Mouse (Mus musculus) G1E-ER4 (cell line): ENCODE results near the gene Dhrs2. TPM values are rescaled to one million over a fixed set of nuclear protein-coding genes. Genes with fewer than 3 reads are reported as not detected.

ENCODE experiments used
- GATA1 ChIP-seq: IDR thresholded peaks from one replicate; pipeline ENCODE4 v1.8.0; 2012; ENCODE audit warnings: low read length, inconsistent platforms
- polyA plus RNA-seq: library from polyadenylated mRNA; stranded (reverse); fragments of >175 nt; gene quantifications from 2 replicates; pipeline ENCODE4 v1.2.3, GENCODE M21; 2012

Gene Dhrs2
- polyA plus RNA-seq, 1 experiment = not detected

GRCm38 (mm10) chr14:55223172-55223571 is 1.4 kb downstream of the Dhrs2 start:
- TF ChIP-seq GATA1 = no peak

- TF ChIP-seq GATA1 = no peak
These were observed 12.8 kb downstream of the Dhrs2 start for GRCm38 (mm10) chr14:55234639-55235038.

- no peak for TF ChIP-seq GATA1
These were observed 14.9 kb downstream of the Dhrs2 start for GRCm38 (mm10) chr14:55236685-55237084.

GRCm38 (mm10) chr14:55242664-55243063 is 20.9 kb downstream of the Dhrs2 start:
- no peak for TF ChIP-seq GATA1

- TF ChIP-seq GATA1 = no peak
These were observed 25.4 kb downstream of the Dhrs2 start for GRCm38 (mm10) chr14:55247181-55247580.

GRCm38 (mm10) chr14:55248284-55248683 is 26.5 kb downstream of the Dhrs2 start:
- TF ChIP-seq GATA1 = no peak

GRCm38 (mm10) chr14:55253580-55253979 is 31.8 kb downstream of the Dhrs2 start:
- TF ChIP-seq GATA1 = no peak

- no peak for TF ChIP-seq GATA1
These were observed 33.6 kb downstream of the Dhrs2 start for GRCm38 (mm10) chr14:55255443-55255842.

- TF ChIP-seq GATA1 = no peak
These were observed 49.4 kb downstream of the Dhrs2 start for GRCm38 (mm10) chr14:55271158-55271557.

- no peak for TF ChIP-seq GATA1
These were observed 51.2 kb downstream of the Dhrs2 start for GRCm38 (mm10) chr14:55273023-55273422.

GRCm38 (mm10) chr14:55274810-55275209 is 53.0 kb downstream of the Dhrs2 start:
- TF ChIP-seq GATA1 = no peak

- TF ChIP-seq GATA1 = no peak
These were observed 57.7 kb downstream of the Dhrs2 start for GRCm38 (mm10) chr14:55279322-55280069.

Other genes starting within 250 kb of the Dhrs2 start
- gene Gm17428, start 245.1 kb upstream of the Dhrs2 start, polyA plus RNA-seq = not detected in 2 replicates
- gene Myh7, start 227.4 kb upstream of the Dhrs2 start, polyA plus RNA-seq = 0.04 and 0.05 TPM in 2 replicates
- gene Ngdn, start 206.6 kb upstream of the Dhrs2 start, polyA plus RNA-seq = 39.2 and 43.5 TPM in 2 replicates
- 1.9 and 2.3 TPM in 2 replicates for gene Zfhx2, start 129.7 kb upstream of the Dhrs2 start, polyA plus RNA-seq
- gene Thtpa, start 127.2 kb upstream of the Dhrs2 start, polyA plus RNA-seq = 4.0 and 4.4 TPM in 2 replicates
- gene Ap1g2, start 115.4 kb upstream of the Dhrs2 start, polyA plus RNA-seq = 16.8 and 21.9 TPM in 2 replicates
- gene Jph4, start 105.1 kb upstream of the Dhrs2 start, polyA plus RNA-seq = 0.02 TPM in 1 of 2 replicates, not detected in the other